Mouse (Mus musculus) gastrocnemius, postnatal 4 days (tissue): ENCODE data around the gene Ghdc. TPM values are rescaled to one million over a fixed set of nuclear protein-coding genes. Genes with fewer than 3 reads are reported as not detected.

Experiments used
- DNase-seq, 2 experiments: peaks; one replicate each; pipeline ENCODE4 v3.0.0; 2021 to 2022; ENCODE audit warnings: low spot score in 2 of 2, mixed read lengths in 2 of 2
- total RNA-seq, 2 experiments: library from RNA; stranded (reverse); gene quantifications; 2 replicates each; pipeline ENCODE4 v1.2.3; 2021

The Ghdc gene
- total RNA-seq, 2 experiments from 2014 or later, result 9.0 to 9.5 TPM

- DNase-seq, result no peak
Measured at GRCm38 (mm10) chr11:100748620-100749019, 22.1 kb downstream of the Ghdc start.

- no peak for DNase-seq
Measured at GRCm38 (mm10) chr11:100747114-100747513, 23.6 kb downstream of the Ghdc start.

- no peak for DNase-seq
Measured at GRCm38 (mm10) chr11:100746546-100746945, 24.2 kb downstream of the Ghdc start.

GRCm38 (mm10) chr11:100745085-100745484, 25.7 kb downstream of the Ghdc start:
- no peak for DNase-seq

GRCm38 (mm10) chr11:100741348-100741747, 29.4 kb downstream of the Ghdc start:
- peak; percentile 53 to 81 for DNase-seq

GRCm38 (mm10) chr11:100738749-100739148, 32.0 kb downstream of the Ghdc start:
- DNase-seq, result peak in 1 of 2 experiments; percentile 11

- DNase-seq, result peak; percentile 93 to 98
Measured at GRCm38 (mm10) chr11:100738066-100738604, 32.6 kb downstream of the Ghdc start, which contains the start of gene Rab5c. Gene Rab5c, minus strand, starts transcription at chr11:100738215.

GRCm38 (mm10) chr11:100737105-100737733, 33.5 kb downstream of the Ghdc start:
- DNase-seq, result no peak

- DNase-seq, result no peak
Measured at GRCm38 (mm10) chr11:100736746-100737080, 34.0 kb downstream of the Ghdc start.

GRCm38 (mm10) chr11:100735954-100736745, 34.6 kb downstream of the Ghdc start:
- DNase-seq, result peak in 1 of 2 experiments; percentile 6

- DNase-seq, result no peak
Measured at GRCm38 (mm10) chr11:100735134-100735865, 35.5 kb downstream of the Ghdc start.

GRCm38 (mm10) chr11:100730477-100731205, 40.1 kb downstream of the Ghdc start:
- peak in 1 of 2 experiments; percentile 7 for DNase-seq

- DNase-seq, result no peak
Measured at GRCm38 (mm10) chr11:100729976-100730375, 40.8 kb downstream of the Ghdc start.

- peak in 1 of 2 experiments; percentile 16 for DNase-seq
Measured at GRCm38 (mm10) chr11:100728601-100729000, 42.2 kb downstream of the Ghdc start.

GRCm38 (mm10) chr11:100727201-100727600, 43.6 kb downstream of the Ghdc start:
- no peak for DNase-seq

GRCm38 (mm10) chr11:100724919-100725512, 45.7 kb downstream of the Ghdc start:
- DNase-seq, result peak in 1 of 2 experiments; percentile 7

- DNase-seq, result no peak
Measured at GRCm38 (mm10) chr11:100722493-100723028, 48.2 kb downstream of the Ghdc start.

- no peak for DNase-seq
Measured at GRCm38 (mm10) chr11:100721776-100722492, 48.8 kb downstream of the Ghdc start.

- DNase-seq, result no peak
Measured at GRCm38 (mm10) chr11:100721254-100721653, 49.5 kb downstream of the Ghdc start.
